Mouse (Mus musculus): ENCODE measurements at regions not wholly inside any gene's neighbourhood (a gene's known extent, or its start where the extent isn't known, plus 50 kb on each side); places are given as distances from the start of the nearest gene placed in this dataset.

- TF ChIP-seq CTCF (IDR thresholded peaks at IDR 0.05; ENCODE audit: extremely low read depth, insufficient read length, insufficient replicate concordance, low read depth, low read length): no peak
- no peak for TF ChIP-seq POLR2A (IDR thresholded peaks at IDR 0.05; ENCODE audit: low read depth, low read length)
Observed at GRCm38 (mm10) chr11:52641725-52642338, 122.6 kb upstream of the Fstl4 start.

Data from small intestine, adult 2 months (tissue).